Mouse (Mus musculus) midbrain, postnatal 0 days (tissue): ENCODE data around the gene Clic4. TPM values are rescaled to one million over a fixed set of nuclear protein-coding genes. Genes with fewer than 3 reads are reported as not detected.

Experiments
- ATAC-seq: fragments of 200-750 bp; cut with Nextera tagmentation; 2 replicates; pipeline ENCODE4 v1.8.0; 2017; ENCODE audit warnings: moderate number of reproducible peaks, mild to moderate bottlenecking, moderate TSS enrichment, moderate library complexity; ENCODE audit not compliant: low FRiP score
- DNase-seq: peaks from one replicate; pipeline ENCODE4 v3.0.0-alpha.2; 2015; ENCODE audit warnings: low spot score
- H3K27ac ChIP-seq: fragments of 300-500 bp; sonication (generic); 2 replicates; pipeline ENCODE4 v1.5.1; 2014; ENCODE audit warnings: low read depth, mild to moderate bottlenecking, low read length, mixed read lengths
- H3K27me3 ChIP-seq: fragments of 300-500 bp; sonication (generic); 2 replicates; pipeline ENCODE4 v1.6.1; 2014; ENCODE audit warnings: low read length, control low read depth, mixed read lengths; ENCODE audit not compliant: insufficient read depth
- H3K36me3 ChIP-seq: fragments of 300-500 bp; sonication (generic); 2 replicates; pipeline ENCODE4 v1.6.1; 2014; ENCODE audit warnings: low read length, control low read depth, mixed read lengths; ENCODE audit not compliant: insufficient read depth
- H3K4me1 ChIP-seq: fragments of 300-500 bp; sonication (generic); 2 replicates; pipeline ENCODE4 v1.6.1; 2014; ENCODE audit warnings: mild to moderate bottlenecking, control low read depth, antibody characterized with exemption, low read length, mixed read lengths; ENCODE audit not compliant: insufficient read depth
- H3K4me2 ChIP-seq: fragments of 300-500 bp; sonication (generic); 2 replicates; pipeline ENCODE4 v1.6.1; 2014; ENCODE audit warnings: low read depth, mild to moderate bottlenecking, low read length, mixed read lengths; ENCODE audit not compliant: poor library complexity, severe bottlenecking
- H3K4me3 ChIP-seq: fragments of 300-500 bp; sonication (generic); 2 replicates; pipeline ENCODE4 v1.5.1; 2014; ENCODE audit warnings: low read depth, mild to moderate bottlenecking, low read length, moderate library complexity
- H3K9ac ChIP-seq: fragments of 300-500 bp; sonication (generic); replicated peaks from 2 replicates; pipeline ENCODE4 v1.6.1; 2014; ENCODE audit warnings: mild to moderate bottlenecking, low read length, moderate library complexity, mixed read lengths; ENCODE audit not compliant: poor library complexity, severe bottlenecking
- H3K9me3 ChIP-seq: fragments of 300-500 bp; sonication (generic); 2 replicates; pipeline ENCODE4 v1.6.1; 2016; ENCODE audit warnings: low read length, control low read depth
- CTCF ChIP-seq: IDR thresholded peaks from 2 replicates; pipeline ENCODE4 v1.5.1; 2016; ENCODE audit warnings: antibody characterized with exemption, mild to moderate bottlenecking
- WGBS: fragments of 180-500 bp; shearing (Covaris S2); extraction: QIAGEN DNeasy Blood & Tissue Kit; methylation state at CpG from one replicate; pipeline ENCODE4 v1.1.7; 2014; 5-methylcytosine and 5-hydroxymethylcytosine counted together
- polyA plus RNA-seq: library from polyadenylated mRNA; unstranded; fragments of >200 nt; fragmentation: Nextera tagmentation; extraction: Ambion mirVana; gene quantifications from 2 replicates; pipeline ENCODE4 v1.2.1, GENCODE M21; 2015
- total RNA-seq: library from RNA; depleted of rRNA; stranded (reverse); fragments of >200 nt; gene quantifications from 2 replicates; pipeline ENCODE4 v1.2.3, GENCODE M21; 2014

Gene Clic4
- total and polyA plus RNA-seq, 2 experiments from 2014 or later: 38.0 to 47.4 TPM

GRCm38 (mm10) chr4:135306533-135306932, 33.9 kb upstream of the Clic4 start:
- DNase-seq (no peak), ATAC-seq (no peak)
- no peaks in the 10 kb centered on the region for H3K27me3 ChIP-seq

DNA sequence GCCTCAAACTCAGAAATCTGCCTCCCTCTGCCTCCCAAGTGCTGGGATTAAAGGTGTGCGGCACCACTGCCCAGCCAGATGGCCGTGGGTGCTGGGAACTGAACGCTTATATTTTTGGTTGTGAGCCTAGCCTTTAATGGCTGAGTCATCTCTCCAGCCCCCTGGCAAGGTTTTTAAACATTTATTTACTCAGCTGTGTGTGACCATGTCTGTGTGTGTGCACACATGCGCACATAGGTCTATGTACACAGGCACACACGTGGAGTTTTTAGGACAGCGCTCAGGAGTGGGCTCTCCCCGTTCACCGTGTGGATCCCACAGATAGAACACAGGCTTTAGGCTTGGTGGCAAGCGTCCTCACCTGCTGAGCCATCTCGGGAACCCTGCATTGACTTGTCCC, 29.6 kb upstream of the Clic4 start:
- Histone ChIP-seq H3K9ac (no peak overlapping the region), H3K27ac (no peak overlapping the region), H3K9me3 (no peaks in the 10 kb centered on the region), H3K4me1 (no peaks in the 10 kb centered on the region), H3K36me3 (no peaks in the 10 kb centered on the region), H3K4me3 (no peak overlapping the region), H3K27me3 (no peaks in the 10 kb centered on the region), H3K4me2 (no peak overlapping the region)
- ATAC-seq (no peak), DNase-seq (no peak)
- TF ChIP-seq CTCF: no peak
- WGBS: 90% methylated on average over 10 of the region's 10 CpGs

More at GRCm38 (mm10) chr4:135306533-135306932, 33.9 kb upstream of the Clic4 start:
- Histone ChIP-seq H3K36me3 (no peaks in the 10 kb centered on the region), H3K4me2 (no peak overlapping the region), H3K9ac (no peak overlapping the region), H3K9me3 (no peaks in the 10 kb centered on the region), H3K4me1 (no peaks in the 10 kb centered on the region), H3K4me3 (no peak overlapping the region), H3K27ac (no peak overlapping the region)
- no peak for TF ChIP-seq CTCF
- WGBS: 55% methylated on average over 4 of the region's 4 CpGs

- H3K27ac ChIP-seq: no peak overlapping the region
- H3K4me2 ChIP-seq: no peak overlapping the region
- no peaks in the 10 kb centered on the region for H3K27me3 ChIP-seq
- no peak for TF ChIP-seq CTCF
- H3K9me3 ChIP-seq: no peaks in the 10 kb centered on the region
- ATAC-seq (no peak), DNase-seq (no peak)
- H3K9ac ChIP-seq: no peak overlapping the region
- WGBS: 84% methylated on average over 3 of the region's 3 CpGs
- no peaks in the 10 kb centered on the region for H3K36me3 ChIP-seq
- no peak overlapping the region for H3K4me3 ChIP-seq
- no peaks in the 10 kb centered on the region for H3K4me1 ChIP-seq
These were observed 28.6 kb upstream of the Clic4 start for GRCm38 (mm10) chr4:135301166-135301565.

- Histone ChIP-seq H3K4me1 (no peaks in the 10 kb centered on the region), H3K27me3 (no peaks in the 10 kb centered on the region), H3K9me3 (no peaks in the 10 kb centered on the region), H3K4me2 (no peak overlapping the region), H3K9ac (no peak overlapping the region), H3K36me3 (no peaks in the 10 kb centered on the region), H3K4me3 (no peak overlapping the region), H3K27ac (no peak overlapping the region)
- WGBS: 91% methylated on average over 26 of the region's 26 CpGs
- DNase-seq (no peak), ATAC-seq (no peak)
- no peak for TF ChIP-seq CTCF
These were observed 27.8 kb upstream of the Clic4 start for GRCm38 (mm10) chr4:135300248-135301041.

GRCm38 (mm10) chr4:135298680-135299079, 26.1 kb upstream of the Clic4 start:
- ATAC-seq (no peak), DNase-seq (no peak)
- 89% methylated on average over 10 of the region's 10 CpGs for WGBS
- no peaks in the 10 kb centered on the region for H3K4me1 ChIP-seq
- no peak overlapping the region for H3K4me2 ChIP-seq
- H3K9ac ChIP-seq: no peak overlapping the region
- H3K27me3 ChIP-seq: no peaks in the 10 kb centered on the region
- TF ChIP-seq CTCF: no peak
- no peak overlapping the region for H3K27ac ChIP-seq
- H3K36me3 ChIP-seq: no peaks in the 10 kb centered on the region
- no peaks in the 10 kb centered on the region for H3K9me3 ChIP-seq
- no peak overlapping the region for H3K4me3 ChIP-seq

DNA sequence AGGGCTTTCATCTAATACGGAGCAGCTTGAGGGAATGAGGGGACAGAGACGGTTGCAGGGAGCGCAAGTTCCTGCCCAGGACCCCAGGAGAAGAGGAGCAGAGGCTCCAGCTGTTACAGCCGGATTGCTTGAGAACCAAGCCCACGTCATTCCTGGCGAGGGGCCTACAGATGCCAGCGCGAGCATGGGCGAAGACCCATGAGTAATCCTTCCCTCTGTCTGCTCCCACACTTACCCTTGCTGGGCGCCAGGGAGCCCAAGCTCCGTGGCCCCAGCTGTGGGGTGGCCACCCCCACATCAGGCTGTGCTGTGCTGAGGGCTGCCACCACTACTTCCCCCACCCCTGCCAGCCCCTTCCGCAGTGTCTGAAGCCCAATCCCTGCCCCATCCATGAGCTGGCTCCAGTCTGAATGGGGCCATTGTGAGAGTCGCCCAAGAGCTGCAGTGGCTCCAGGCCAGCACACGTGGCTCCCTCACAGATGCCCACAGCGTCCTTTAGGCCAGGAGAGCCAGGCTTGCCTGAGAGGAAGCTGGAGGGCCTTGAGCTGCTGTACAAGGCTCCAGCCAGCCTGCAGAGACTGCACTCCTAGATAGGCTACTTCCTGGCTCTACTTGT, 25.4 kb upstream of the Clic4 start:
- peak; percentile 86 for ATAC-seq

More for the DNA sequence above, 25.4 kb upstream of the Clic4 start:
- Histone ChIP-seq H3K4me1 (no peaks in the 10 kb centered on the region), H3K36me3 (no peaks in the 10 kb centered on the region), H3K27ac (no peak overlapping the region), H3K9ac (no peak overlapping the region), H3K27me3 (no peaks in the 10 kb centered on the region), H3K9me3 (no peaks in the 10 kb centered on the region), H3K4me2 (peak overlapping the region; percentile 13; the same call in 1 of the 2 replicates), H3K4me3 (no peak overlapping the region)
- 61% methylated on average over 15 of the region's 15 CpGs for WGBS
- peak; percentile 88 for DNase-seq
- no peak for TF ChIP-seq CTCF
